In genomic region chr1:172147835-172148278, GRCm38 (mm10) we compare ENCODE assay signal across 8 mouse cellular contexts. TPM values are rescaled to one million over a fixed set of nuclear protein-coding genes. Genes with fewer than 3 reads are reported as not detected.
DNase-seq lines count a peak whose midpoint lies in the region; ATAC-seq lines count a peak whose summit lies in the region.

Gene Dcaf8, plus strand, starts transcription at chr1:172148084.

- peak within 1 kb of the TSS; percentile 64 for H3K4me2 ChIP-seq in hindbrain, embryonic 11.5 days (replicated peaks; ENCODE audit: low read depth, low read length)

- no peaks in the 10 kb centered on the region for H3K27me3 ChIP-seq in hindbrain, embryonic 11.5 days (ENCODE audit: control insufficient read depth, insufficient read depth, low read length)

- peak; percentile 98 for DNase-seq in Muller cell, postnatal 12 days (ENCODE audit: inconsistent ontology term)
- DNase-seq in cerebellum, adult 9-11 months, result peak; percentile 98
- peak; percentile 90 to 96 for DNase-seq in frontal cortex, adult 2 months (ENCODE audit: extremely low spot score in 1 of 2, low spot score in 1 of 2)
- peak; percentile 97 for DNase-seq in hindbrain, embryonic 11.5 days (ENCODE audit: low spot score)
- DNase-seq in layer of hippocampus, postnatal 10 days (ENCODE audit: low spot score in 2 of 2), result peak; percentile 94 to 97
- peak; percentile 99 for DNase-seq in lung, postnatal 10 days
- peak; percentile 99 for DNase-seq in ovary, postnatal 36 days (ENCODE audit: low spot score)
- DNase-seq in thymus, postnatal 25 days, result peak; percentile 99

- H3K9ac ChIP-seq in hindbrain, embryonic 11.5 days (ENCODE audit: low read depth, low read length), result peak within 1 kb of the TSS; percentile 98

- peak within 1 kb of the TSS; percentile 95 for H3K27ac ChIP-seq in hindbrain, embryonic 11.5 days (ENCODE audit: low read depth, low read length)

- no peaks in the 10 kb centered on the region for H3K36me3 ChIP-seq in hindbrain, embryonic 11.5 days (ENCODE audit: control insufficient read depth, insufficient read depth, low read length)

- no peaks in the 10 kb centered on the region for H3K9me3 ChIP-seq in hindbrain, embryonic 11.5 days (ENCODE audit: control insufficient read depth, low read length)

- peak; percentile 99 for ATAC-seq in hindbrain, embryonic 11.5 days (ENCODE audit: low FRiP score)

- peak within 1 kb of the TSS; percentile 93 for H3K4me3 ChIP-seq in hindbrain, embryonic 11.5 days (ENCODE audit: low read depth, low read length)

- H3K4me1 ChIP-seq in hindbrain, embryonic 11.5 days (replicated peaks; ENCODE audit: control insufficient read depth, insufficient read depth, low read length), result peaks cover 3% of the 10 kb centered on the region; the same call in 1 of the 2 replicates

- under 1% methylated on average over 41 of the region's 42 CpGs for WGBS in hindbrain, embryonic 11.5 days

RNA-seq across cellular contexts. Expression of gene Dcaf8, which starts in this region (rescaled TPM):
- 92.6 and 102 TPM in 2 replicates for polyA plus RNA-seq in frontal cortex, adult 2 months (2012; rRNA removed)
- 87.8 and 96.0 TPM in 2 replicates for polyA plus RNA-seq in hindbrain, embryonic 11.5 days (2014; fragmentation: Nextera tagmentation; extraction: Ambion mirVana)
- total RNA-seq in layer of hippocampus, postnatal 10 days (2021), result 10 to 100 TPM; 85.4 to 90.5 TPM

Comparison
In these comparisons a context has a peak if more than half of its experiments do, and no peak if none do; other contexts are left out.
1. Peak in every context shown above with its lines: DNase-seq, ATAC-seq, H3K4me3 ChIP-seq and H3K27ac ChIP-seq.